Mouse (Mus musculus): Measurements from ENCODE around the gene Dupd1.
A peak's percentile ranks its signal among the peaks of the same experiment; 100 is the strongest.

Gene Dupd1

DNA sequence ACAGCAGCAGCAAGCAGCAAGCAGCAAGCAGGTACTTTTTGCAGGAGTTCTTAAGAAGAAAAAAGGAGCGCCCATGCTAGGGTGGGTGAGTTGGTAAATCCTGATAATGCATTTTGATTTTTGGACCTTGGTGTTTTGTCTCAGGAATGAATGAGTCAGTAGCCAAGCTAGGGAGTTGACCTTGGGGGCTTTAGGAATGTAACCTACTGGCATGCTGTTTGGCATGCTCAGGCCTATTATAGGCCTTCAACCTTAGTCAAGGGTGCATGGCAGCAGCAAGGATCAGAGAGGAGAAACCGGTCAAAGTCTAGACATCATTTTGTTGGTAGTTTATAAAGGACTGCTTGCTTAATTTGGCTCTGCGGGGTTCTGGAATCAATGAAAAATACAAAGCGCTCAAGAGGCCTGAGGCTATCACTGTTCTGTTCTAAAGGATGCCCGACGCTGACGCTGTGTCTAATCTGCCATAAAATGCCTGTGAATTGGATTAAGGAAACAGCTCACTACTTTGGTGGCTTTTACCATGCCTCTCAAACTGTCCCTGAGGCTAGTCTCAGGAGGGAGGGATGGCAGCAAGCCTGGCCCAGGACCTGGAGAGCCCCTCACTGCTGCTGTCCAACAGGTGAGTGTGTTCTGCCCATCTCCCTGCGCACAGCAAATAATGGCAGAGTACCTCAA, 7.8 kb upstream of the Dupd1 start:
- no peak for DNase-seq (ENCODE audit: low spot score in 2 of 2)

DNA sequence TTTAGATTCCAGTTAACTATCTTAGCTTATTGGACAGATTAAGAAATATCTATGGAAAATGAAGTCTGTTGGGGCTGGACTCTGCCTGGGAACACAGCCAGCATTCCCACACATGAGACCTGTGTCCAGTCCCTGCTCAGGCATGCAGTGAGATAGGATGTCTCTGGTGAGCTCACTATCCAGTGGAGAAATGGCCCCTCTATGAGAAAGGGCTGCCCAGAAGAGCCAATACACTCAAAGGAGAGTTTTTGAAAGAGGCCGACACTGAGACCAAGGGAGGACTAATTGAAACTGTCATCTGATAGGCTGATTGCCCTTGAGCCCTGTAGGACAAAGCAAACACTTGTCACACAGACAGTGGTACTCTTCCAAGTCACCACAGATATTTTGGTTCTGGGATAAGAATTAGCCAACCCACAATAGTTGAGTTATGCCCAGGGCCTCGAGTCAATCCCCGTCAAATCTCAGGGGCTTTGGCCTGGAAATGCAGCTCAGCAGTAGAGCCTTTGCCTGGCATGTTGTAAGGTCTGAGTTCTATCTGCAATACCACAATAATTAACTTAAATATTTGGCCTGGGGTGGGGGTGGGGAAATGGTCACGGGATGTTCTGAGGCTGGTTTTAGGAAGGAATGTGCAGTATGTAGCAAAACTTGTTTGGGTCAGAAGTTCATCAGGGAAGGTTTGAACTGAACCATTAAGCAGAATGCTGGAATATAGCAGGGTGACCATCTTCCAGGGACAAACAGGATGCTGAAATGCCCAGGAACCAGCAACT, 6.2 kb upstream of the Dupd1 start:
- no peak for DNase-seq (ENCODE audit: low spot score in 2 of 2)

DNA sequence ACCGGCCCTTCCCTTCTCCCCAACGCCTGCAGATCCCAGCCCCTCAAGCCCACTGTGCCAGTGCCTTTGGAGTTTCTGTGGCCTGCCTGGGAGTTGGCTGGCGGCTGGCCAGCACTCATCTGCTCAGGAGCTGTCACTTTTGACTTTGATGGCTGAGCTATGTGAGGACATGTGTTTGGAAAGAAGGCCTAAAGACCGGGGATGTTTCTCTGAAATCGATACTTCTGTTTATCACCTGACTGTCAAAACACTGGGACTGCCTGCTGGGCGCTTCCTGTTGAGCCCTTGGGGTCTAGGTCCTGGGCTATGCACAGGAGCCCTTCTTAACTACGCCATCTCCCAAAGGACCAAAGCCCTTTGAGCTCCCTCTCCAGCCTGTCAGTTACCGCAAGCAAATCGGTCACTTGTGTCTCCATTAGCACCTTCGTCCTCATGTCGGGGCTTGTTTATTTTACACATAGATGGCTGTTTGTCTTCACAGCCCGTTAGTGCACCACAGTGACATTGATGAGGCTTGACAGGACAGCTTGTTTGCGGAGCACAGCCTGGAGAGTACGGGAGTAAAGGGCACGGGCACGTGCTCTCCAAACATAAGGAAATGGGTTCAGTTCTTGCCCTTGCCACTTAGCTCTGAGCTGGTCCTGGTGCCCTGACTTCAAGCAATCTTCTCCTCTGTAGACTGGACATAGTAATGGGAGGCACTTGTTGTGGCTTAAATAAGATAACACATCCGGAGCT, 5.4 kb upstream of the Dupd1 start:
- no peak for DNase-seq (ENCODE audit: low spot score in 2 of 2)

DNA sequence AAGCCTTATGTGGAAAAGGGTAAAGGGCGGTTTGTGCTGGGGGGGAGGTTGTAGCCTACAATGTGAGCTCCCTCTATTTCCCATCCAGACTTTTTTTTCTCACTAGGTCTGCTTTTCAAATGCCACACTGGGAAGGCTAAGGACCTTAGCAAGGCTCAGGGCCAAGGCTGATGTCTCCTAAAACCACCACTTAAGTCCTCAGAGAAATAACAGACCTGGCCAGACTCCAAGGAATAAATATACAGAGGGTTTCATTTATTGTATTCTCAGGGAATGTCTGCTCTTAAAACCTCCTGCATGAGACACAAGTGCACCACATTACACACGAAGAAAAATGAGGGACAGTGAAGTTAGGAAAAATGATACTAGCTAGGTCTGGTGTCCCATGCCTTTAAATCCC, 3.1 kb downstream of the Dupd1 start:
- DNase-seq (ENCODE audit: low spot score in 2 of 2), result no peak

DNA sequence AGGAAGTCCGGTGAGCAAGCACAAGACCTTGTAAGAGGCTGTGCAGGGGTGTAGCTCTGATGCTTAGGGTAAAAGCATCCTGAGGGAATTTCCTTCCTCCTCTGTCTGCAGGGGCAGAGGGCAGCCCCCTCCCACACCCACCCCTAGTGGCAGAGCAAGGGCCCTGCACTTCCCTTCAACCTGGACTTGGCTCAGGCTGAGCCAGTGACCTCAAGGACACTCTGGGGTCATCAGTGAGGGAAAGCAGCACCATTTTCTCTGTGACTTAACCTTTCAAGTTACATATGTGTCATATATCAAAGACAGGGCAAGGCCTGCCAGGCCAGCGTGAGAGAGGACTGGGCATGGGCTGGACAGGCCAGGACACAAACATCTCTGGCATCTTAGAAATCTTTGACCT, 4.8 kb downstream of the Dupd1 start:
- no peak for DNase-seq (ENCODE audit: low spot score in 2 of 2)

DNA sequence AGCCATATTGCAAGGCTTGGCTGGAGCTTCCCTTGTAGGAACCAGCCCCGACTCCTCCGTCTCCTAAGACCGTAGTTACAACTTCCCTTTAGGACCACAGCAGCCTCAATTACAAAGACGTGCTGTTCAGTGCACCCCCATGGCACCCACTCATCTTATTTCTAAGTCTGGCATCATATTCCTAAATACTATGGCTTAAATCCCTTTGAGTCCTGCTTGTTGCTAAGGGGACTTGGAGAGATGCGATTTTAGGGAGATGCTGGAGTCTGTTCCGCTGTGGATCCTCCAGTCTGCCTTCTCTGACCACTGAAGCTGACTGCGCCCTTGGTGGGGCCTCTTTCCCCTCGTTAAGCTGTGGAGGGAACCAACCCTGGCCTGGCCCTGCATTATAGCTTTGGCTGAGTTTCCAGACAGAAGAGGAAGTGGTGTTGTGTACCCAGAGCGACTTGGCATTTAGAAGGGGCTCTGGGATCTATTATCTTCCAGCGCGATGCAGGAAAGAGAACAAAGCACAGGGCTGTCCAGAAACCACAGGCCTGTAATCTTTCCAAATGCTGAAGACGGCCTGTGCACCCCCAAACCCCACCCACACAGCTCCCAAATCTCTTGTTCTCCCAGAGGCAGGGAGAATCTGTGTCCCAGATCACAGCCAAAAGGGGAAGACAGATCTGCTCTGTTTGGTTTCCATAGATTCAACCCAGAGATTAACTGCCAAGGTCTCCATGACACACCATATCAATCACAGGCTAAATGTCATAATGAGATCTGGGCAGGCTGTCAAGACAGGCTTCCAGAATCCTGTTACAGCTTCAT, 7.4 kb downstream of the Dupd1 start:
- DNase-seq (ENCODE audit: low spot score in 2 of 2), result no peak

DNA sequence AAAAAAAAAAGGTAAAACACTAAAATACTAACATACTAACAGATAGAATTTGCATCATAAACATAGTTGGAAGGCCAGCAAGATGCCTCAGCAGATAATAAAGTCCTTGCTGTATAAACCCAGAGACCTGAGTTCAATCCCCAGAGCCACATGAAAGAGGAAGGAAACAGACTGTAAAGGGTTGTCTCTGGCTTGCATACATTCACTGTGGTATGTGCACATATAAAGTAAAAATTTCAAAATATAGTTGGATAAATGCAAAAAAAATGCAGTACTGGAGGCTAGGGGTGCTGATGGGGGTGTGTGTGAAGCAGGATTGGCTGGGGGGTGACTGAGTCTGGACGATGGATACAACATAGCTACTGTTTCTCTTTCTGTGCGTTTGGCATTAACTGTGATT, 8.9 kb downstream of the Dupd1 start:
- no peak for DNase-seq (ENCODE audit: low spot score in 2 of 2)

DNA sequence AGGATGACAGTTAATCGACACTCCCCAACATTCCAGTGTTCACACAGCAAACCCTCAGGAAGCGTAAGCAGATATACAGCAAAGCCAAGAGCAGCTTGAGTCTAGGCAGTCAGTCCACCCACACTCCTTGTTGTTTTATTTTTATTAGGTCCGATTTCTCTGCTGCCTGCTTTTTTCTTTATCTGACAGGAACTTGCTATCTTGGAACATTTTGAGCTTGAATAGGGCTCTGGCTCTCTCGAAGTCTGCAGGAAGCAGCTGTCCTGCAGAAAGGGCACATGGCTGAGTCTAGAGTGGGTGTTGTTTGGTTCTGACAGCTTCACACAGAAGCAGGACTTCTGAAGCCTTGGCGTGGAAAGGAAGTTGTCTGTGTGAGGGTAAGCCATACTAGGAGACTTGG, 11.1 kb downstream of the Dupd1 start:
- no peak for DNase-seq (ENCODE audit: low spot score in 2 of 2)

DNA sequence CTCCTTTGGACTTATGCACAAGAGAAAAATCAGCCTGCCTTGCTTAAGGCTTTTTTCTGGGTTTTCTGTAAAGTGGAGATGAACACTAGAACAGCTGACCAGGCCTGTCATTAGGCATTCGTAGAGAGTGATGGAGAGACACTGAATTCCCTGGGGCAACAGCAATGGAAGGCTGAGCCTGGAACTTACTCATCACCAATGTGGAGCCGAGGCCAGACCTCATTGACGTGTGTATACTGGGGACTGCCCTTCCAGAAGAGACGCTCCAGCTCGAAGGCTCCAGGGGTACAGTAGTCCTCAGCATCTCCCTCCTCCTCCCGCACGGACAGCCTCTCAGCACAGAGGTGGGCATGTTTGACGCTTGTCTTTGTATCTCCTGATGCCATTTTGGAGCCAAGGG, 11.7 kb downstream of the Dupd1 start:
- no peak for DNase-seq (ENCODE audit: low spot score in 2 of 2)

DNA sequence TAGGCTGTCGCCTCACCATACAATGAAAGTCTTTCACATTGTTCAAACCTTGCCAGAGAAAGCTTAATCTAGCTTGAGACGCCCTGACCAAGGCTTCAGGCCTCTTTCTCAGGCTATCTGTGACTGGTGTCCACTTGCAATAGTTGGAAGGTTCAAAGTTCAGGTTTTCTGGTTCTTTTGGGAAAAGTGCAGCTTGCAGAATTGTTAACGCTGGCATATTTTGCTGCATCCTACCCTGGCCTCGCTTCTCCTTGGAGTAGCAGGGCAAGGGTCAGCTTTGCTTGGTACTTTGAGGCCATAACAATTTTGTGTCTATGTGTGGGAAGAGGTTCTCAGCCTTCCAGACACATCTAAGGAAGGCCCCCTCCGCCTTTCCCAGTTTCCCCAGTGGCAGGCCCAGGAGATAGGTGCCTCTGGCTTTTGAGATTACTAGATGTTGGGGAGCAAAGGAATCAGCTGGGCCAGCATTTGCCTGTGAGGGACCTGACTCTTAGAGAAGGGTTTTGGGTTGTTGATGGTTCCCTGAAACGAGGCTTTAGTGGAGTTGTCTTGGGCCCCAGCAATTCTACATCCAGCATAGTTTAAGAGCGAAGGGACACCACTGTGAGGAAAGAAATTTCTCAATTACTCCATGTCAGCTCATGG, 18.1 kb downstream of the Dupd1 start:
- no peak for DNase-seq (ENCODE audit: low spot score in 2 of 2)

DNA sequence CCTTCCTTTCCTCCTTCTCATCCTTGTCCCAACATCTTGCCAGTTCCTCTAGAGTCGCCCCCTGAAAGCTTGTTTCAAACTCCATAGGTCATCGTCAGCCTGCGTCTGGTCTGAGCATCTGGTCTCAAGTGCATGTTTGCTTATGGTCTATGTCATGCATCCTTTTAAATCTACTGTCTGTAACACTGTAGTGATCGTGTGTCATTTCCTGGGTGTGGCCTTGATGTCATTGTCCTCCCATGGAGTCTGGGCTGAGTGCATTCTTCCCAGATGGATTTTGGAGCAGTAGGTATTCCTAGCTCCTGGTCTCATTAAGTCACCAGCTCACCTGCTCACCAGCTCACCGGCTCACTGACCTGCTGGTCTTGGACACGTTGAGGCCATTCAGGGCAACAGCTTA, 19.4 kb downstream of the Dupd1 start:
- no peak for DNase-seq (ENCODE audit: low spot score in 2 of 2)

DNA sequence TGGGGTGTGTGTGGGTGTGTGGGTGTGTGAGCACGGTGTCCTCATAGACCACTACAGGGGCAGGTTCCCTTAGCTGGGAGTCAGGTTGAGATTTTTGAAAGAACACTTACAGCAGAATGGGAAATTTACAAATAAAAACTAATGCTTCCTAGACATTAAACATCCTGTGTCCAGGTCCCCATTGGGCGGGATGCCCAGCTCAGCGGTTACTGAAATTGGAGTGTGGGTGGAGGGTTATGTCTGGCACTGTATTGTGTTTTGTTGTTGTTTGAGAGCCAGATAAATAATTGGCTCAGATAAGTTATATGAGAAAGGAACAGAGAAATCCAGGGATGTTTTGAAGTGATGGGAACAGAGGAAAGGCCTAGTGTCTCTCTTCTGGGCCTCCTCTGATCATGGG, 23.3 kb downstream of the Dupd1 start:
- no peak for DNase-seq (ENCODE audit: low spot score in 2 of 2)

DNA sequence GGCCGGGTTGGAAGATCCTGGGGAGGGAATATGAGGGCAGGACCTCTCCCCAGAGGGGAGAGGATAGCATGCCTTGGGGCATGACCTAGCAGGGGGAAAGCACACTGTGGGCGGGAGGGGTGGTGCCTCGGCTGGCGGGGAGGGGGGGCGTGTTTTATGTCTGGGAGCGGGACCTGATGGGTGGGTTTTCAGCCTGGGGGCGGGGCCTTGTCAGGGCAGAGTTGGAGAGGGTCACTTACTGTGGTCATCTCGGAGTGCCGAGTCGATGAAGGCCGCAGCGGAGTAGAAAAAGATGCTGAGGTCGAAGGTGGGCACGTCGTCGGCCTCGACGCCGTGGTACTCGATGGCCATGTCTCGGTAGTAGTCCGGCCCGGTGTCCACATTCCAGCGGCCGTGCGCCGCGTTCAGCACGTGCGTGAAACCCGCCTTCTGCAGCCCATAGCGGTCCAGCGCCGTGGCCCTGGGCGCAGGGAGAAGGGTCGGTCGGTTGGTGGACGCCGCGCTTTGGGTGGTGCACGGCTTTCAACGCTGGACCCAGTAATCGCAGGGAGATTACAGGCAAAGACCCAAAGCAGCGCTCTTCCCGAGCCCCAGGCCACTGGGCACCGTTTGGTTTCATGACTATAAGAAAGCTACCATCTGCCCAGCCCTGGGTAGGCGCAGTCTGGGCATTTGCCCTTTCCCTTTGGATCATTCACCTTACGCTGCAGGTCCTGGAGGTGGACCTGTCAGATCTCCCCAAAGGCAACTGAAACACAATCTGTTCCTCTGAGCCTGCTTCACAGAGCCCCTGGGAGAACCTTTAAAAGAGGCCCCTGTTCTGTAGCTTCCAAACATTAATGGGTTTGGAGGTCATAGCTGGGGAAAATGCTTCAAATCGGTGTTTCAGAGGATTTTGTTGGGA, 27.7 kb downstream of the Dupd1 start:
- DNase-seq (ENCODE audit: low spot score in 2 of 2), result no peak

DNA sequence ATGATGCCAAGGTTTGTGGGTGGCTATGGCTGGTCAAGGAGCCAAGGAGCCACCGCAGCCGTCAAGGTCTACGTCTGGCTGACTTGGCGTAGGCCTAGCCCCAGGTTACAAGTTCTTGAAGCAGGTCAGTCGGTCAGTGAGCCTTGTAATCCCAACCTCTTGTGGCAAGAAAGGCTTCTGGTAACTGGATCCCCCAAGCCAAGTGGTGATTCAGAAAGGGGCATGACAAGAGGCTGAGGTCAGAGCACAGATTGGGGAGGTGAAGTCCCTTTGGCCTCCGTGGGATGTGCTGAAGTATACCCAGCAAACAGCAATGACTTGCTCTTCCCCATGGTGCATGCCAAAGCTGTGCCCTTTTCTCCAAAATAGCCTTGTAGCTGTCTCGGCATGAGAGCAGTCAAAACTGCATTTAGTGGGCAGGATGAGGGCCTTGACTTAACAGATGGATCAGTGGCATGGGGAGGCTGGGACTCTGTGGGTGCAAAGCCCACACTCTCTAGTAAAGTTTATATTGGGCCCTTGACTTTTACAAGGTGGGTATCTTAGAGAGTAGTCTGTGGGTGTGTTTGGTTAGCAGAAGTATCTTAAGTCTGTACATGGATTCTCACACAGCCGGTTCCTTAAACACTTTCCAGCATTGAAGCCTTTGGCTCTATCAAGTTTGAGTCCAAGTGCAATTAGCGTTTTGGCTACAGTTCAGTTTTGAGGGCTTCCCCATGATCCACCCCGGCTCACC, 28.8 kb downstream of the Dupd1 start:
- DNase-seq (ENCODE audit: low spot score in 2 of 2), result no peak

DNA sequence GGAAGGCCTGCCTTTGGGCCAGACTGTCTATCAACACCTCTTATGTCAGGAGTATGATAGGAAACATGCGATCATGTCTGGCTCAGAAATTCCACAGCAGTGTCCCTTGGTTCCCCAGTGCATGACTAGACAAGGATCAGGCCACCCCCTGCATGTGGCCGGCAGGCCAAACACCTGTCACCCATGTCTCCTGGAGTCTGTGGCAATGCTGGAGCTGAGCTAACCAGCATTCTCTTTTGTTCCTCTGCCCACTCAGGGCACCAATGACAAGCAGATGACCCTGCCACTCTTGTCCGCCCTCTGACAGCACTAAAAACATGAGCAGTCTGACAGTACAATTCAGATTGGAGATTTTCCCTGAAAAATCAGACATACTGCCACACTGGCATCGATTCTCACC, 30.5 kb downstream of the Dupd1 start:
- no peak for DNase-seq (ENCODE audit: low spot score in 2 of 2)

DNA sequence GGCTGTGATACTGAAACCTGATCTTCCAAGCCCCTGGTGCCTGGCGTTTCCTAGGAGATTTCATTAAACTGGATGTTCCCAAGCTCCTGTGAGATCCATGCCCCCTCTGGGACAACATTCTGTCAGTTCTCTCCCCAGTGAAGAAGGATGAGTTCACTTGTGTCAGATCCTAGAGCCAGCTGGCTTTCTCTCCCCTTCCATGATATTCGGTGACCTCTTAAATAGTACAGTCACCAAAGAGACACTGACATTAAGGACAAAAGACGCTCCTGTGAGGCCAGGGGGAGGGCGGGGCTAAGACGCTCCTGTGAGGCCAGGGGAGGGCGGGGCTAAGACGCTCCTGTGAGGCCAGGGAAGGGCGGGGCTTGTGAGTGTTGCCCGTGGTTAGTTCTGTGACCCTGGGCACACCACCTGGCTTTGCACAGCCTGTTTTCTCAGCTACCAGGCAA, 31.7 kb downstream of the Dupd1 start:
- peak; percentile 65 to 70 for DNase-seq (ENCODE audit: low spot score in 2 of 2)

DNA sequence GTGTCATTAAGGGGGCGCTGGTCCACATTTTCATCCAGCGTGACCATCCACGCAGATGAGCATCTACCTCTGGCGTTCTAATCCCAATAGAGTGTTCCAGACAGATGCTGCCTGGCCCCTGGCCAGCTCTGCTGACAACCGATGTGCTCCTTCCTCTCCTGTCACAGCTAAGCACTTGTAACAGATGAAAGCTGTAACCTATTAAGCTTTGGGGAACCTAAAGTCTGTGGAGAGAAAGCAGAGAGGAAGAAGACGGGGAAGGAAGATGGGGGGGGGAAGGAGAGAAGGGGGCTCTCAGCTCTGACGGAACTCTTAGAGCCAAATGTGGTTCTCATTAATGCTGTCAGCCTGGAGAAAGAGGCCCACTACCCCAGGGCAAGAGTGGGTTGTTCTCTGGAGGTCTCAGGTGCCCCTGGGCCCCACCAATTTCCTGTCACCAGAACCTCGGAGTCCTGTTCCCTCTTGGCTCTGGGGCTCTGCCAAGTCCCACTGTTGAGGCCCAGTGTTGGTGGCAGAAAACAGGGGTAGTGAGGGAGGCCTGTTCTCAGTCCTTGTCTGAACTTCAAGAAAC, 34.7 kb downstream of the Dupd1 start:
- DNase-seq (ENCODE audit: low spot score in 2 of 2), result no peak

DNA sequence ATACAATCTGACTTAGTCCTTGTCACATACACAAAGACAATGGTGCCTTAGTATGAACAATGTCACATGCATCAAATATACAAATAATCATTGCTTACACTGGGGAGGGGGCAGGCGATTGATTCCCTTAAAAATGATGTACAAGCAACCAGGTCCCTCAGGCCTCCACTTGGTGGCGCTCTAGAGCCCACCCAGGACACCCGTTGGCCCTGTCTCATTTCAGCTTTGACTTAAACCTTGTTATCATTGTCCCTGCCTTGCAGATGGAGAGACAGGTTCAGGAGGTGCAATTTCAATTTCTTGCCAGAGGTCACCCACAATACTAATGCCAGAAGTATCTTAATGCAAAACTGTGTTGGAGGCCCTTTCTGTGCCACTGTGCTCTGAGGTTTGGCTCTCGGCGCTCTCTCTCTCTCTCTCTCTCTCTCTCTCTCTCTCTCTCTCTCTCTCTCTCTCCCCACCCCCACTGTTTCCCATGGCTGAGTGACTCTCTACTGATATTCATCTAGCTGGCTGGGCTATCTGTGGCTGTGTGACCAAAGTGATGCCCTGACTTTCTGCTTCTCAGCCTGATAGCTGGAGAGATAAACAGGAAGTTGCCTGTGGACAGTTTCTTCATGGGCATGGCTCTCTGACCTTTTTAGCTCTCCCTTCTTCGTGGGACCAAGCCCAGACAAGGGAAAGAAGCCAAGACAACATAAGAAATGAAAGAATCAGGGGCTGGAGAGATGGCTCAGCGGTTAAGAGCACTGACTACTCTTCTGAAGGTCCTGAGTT, 35.7 kb downstream of the Dupd1 start:
- peak in 1 of 2 experiments; percentile 54 for DNase-seq (ENCODE audit: low spot score in 2 of 2)

DNA sequence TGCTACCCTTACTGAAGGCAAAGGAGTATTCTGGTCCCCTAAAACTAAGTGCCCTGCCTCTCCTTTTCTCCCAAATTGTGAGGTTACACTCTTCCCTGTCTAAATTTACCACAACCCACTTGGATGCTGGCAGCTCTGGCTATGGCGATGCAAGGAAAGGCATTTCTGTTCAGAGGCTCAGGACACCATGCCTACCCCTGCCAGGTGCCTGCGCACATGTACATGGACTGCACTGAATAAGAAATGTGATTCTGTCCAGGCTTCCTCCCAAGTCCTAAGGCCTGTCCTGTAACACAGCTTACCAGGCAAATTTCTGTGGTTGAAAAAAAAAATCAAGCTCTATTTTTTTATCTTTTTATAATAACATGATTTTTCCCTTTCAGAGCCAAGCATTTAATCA, 38.2 kb downstream of the Dupd1 start:
- no peak for DNase-seq (ENCODE audit: low spot score in 2 of 2)
